Mouse (Mus musculus) layer of hippocampus, adult 8-10 months (tissue): ENCODE measurements around the gene 6030408B16Rik. TPM values are rescaled to one million over a fixed set of nuclear protein-coding genes. Genes with fewer than 3 reads are reported as not detected.

ENCODE experiments used
- DNase-seq, 2 experiments: peaks; one replicate each; pipeline ENCODE4 v3.0.0; 2022; ENCODE audit warnings: low spot score in 2 of 2
- total RNA-seq, 4 experiments: library from RNA; stranded (reverse); gene quantifications; 2 replicates each; pipeline ENCODE4 v1.2.4; 2022

6030408B16Rik gene
- under 1 TPM in 3 of 4 experiments, not detected in 1; 0.26 to 0.55 (median 0.54) TPM for total RNA-seq

DNA sequence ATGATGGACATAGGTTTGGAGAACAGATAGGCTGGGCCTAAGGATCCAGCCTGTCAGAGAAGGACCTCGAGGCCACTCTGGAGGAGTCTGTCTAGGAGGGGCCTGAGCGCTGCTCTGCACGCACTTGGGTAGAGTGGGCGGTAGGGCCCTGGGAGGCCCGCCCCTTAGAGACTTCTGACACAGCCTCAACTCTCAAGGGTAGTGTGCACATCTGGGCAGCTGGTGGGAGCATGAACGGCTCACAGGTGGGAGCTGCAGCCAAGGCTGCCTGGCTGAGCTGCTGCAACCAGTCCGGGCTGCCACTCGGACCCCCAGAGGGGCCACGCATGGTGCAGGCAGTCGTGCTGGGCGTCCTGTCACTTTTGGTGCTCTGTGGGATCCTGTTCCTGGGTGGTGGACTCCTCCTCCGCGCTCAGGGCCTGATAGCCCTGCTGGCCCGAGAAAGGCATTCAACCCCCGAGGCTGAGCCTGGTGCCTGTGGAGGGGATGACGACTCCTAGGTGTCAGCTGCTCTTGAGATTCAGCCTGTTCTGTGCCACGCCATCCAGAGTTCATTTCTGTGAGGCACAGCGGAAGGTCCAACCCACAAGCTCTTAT is at the start of gene 6030408B16Rik:
Gene 6030408B16Rik, plus strand, starts transcription at position 188 of the 597 bp plus-strand sequence.
- DNase-seq = no peak

GRCm38 (mm10) chr15:101244012-101244411 is 49.0 kb upstream of the 6030408B16Rik start:
- DNase-seq = no peak

DNA sequence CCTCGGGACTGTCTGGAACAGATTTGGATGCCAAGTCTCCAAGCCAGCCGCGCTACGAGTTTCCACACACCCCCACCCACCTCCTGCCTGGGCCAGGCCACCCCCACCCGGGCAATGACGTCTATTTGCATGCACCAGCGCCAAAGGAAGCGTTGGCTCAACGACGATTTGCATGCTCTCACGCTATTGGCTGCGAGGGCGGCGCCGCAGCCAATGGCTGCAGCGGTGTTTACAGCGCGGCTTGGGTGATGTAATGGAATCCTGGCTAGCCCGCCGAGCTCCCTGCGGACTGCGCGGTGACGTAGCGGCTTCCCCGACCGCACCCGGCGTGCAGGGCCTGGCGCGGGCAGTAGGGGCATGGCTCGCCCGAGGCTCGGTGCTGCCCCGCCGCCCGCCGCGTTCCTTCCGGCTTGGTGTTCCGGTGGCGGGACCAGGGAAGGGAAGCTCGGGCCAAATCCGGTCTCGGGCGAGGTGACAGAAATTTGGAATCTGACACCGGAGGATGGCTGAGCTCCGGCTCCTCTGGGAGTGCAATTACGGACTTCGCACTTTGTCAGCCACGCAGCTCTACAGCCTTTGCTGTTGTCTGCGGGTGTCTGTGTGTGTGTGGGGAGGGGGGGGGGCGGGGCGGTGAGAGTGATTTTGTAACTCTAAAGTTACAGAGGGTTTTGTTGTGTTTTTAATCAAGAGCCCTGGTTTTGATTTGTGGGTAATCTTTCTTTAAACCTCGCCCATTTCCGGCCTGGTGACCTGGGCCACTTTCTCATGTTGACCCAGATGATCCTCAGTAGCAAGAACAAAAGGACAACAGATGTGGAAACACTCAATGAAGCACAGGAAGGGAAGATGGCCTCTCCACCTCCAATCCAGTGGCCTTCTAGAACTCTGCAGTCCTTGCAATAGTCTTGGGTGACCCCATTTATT is 46.5 kb upstream of the 6030408B16Rik start:
- DNase-seq = peak; percentile 95

GRCm38 (mm10) chr15:101247155-101247498 is 45.9 kb upstream of the 6030408B16Rik start:
- no peak for DNase-seq

GRCm38 (mm10) chr15:101248029-101248710 is 44.8 kb upstream of the 6030408B16Rik start:
- DNase-seq = no peak

DNA sequence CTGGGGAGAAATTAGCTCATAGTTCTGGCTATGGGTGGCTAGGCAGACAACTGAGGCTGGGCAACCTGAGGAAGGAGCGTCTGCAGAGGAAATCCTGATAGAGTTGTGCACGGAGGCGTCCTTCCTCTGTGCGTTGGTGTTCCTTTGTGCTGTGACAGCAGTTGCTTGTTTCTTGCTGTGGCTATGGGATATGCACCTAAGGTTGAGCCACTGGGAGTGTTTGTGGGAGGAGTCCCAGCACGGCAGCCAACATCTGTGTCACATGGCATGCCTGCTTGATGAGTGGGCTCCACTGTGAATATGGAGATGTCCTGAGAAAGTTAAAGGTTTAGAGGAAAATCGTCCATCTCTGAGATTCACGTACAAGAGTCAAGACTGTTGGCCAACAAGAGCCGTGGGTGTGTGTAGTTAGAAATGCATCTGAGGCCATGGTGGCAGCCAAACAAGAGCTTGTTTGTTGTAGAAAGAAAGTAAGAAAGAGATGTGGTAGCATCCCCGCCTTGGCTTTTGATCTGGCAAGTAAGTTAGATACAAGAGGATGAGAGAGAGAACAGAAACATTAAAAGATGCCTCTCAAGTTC is 42.7 kb upstream of the 6030408B16Rik start:
- DNase-seq = no peak

- DNase-seq = no peak
Observed at GRCm38 (mm10) chr15:101251930-101252329, 41.1 kb upstream of the 6030408B16Rik start.

- DNase-seq = no peak
Observed at GRCm38 (mm10) chr15:101252614-101253013, 40.4 kb upstream of the 6030408B16Rik start.

- no peak for DNase-seq
Observed at GRCm38 (mm10) chr15:101253563-101253885, 39.5 kb upstream of the 6030408B16Rik start.

GRCm38 (mm10) chr15:101253886-101254795 is 38.9 kb upstream of the 6030408B16Rik start, which contains the start of gene Nr4a1:
TSS of gene Nr4a1 (plus strand) at chr15:101254269.
- DNase-seq = peak in 1 of 2 experiments; percentile 69

- DNase-seq = no peak
Observed at GRCm38 (mm10) chr15:101255842-101256462, 37.1 kb upstream of the 6030408B16Rik start.

DNA sequence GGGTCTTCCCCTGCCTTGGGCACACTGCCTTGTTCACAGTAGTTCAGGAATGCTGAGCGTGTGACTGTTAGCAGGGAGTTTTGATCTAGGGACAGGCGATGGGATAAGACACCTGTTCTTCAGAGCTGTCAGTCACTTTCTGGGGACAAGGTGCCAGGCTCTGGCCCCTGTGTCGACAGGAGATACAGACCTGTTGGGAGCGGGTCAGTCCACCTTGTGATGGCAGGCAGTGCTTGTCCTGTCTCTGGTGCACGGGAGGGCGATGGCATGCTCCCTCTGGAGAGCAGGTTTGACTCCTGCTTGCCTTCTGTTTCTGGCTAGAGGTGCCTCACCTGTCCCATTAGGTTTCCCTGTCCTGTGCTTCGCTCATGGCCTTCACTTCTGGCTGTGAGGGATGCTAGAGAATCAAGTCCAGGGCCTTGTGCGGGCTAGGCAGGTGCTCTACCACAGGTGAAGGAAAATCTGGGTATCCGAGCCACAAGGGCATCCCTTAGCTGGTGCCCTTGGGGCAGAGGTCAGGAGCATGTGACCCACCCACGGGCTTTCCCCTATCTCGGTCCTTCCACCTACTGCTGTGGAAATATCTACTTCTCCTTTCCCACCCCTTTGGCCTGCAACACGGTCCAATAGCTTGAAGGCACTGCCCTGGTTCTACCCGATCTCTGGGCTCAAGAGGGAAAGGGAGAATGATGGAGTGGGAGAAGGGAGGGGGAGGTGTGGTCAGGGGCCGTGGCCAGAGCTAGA is 36.4 kb upstream of the 6030408B16Rik start:
- DNase-seq = no peak

DNA sequence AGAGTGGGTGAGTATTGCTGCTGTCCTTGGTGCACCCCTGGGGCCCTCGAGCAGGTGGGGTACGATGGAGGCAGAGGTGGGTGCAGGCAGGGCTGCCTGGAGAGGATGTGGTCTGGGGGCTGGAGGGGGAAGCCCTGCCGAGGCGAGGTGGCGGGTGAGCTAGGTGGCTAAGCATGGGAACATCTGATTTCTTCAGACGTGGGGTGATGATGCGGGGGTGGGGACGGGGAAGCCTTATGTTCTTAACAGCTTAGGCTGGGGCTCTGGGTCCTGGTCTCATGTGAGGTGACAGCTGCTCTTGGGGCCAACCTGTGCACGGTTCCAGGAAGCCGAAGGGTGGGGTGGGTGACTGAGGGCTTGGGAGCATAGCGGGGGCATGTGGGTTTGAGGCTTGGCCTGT is 34.6 kb upstream of the 6030408B16Rik start:
- no peak for DNase-seq

GRCm38 (mm10) chr15:101259922-101260321 is 33.1 kb upstream of the 6030408B16Rik start:
- no peak for DNase-seq

- no peak for DNase-seq
Observed at GRCm38 (mm10) chr15:101260387-101260786, 32.6 kb upstream of the 6030408B16Rik start.

DNA sequence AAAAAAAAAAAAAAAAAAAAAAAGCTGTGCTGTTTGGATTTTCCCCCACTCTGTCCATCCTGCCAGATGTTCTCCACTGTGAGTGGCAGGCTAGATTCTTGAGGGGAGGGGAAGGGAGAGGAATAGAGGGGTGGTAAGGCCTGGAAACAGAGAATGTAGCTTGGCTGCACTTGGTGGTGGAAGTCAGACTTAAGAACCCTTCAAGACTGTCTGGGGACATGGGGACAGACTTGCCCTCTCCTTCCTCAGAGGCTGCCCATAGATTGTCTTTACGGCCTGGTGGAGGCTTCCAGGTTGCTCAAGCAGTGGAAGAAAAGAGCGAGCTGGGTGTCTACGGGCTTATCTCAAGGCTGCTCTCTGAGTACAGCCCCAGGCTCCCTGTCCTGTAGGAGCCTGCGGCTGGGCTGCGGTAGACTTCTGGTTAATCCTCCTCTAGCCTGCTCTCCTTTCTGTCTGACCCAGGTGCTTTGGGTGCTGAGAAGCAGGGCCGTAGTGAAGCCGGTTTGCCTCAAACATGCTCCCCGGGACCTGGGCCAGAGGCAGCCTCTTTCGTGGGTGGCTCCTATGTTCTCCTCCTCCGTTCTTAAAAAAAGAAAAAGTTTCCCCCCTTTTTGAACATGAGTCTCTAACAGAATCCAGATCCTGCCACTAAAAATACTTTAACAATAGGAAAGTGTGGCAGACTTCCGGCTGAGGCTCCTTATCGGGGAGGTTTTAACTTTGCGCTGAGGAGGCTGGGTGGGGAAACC is 32.0 kb upstream of the 6030408B16Rik start:
- DNase-seq = no peak

- DNase-seq = no peak
Observed at GRCm38 (mm10) chr15:101262502-101262901, 30.5 kb upstream of the 6030408B16Rik start.

- DNase-seq = peak; percentile 88 to 89
Observed at GRCm38 (mm10) chr15:101266132-101266963, 26.7 kb upstream of the 6030408B16Rik start.
